Mouse (Mus musculus) lung, postnatal 36 days (tissue): ENCODE data around the gene Ppp1r26.
"Not testable (repeated sequence)": the region's sequence is repeated elsewhere in the genome, so short reads cannot be mapped to it uniquely, and the experiment has no call there.

Source experiments
- DNase-seq: peaks from one replicate; pipeline ENCODE4 v3.0.0; 2022; ENCODE audit warnings: mixed read lengths

The Ppp1r26 gene

GRCm38 (mm10) chr2:28446181-28446514, 452 bp upstream of the Ppp1r26 start:
- DNase-seq: no peak

- DNase-seq: no peak
Observed at GRCm38 (mm10) chr2:28447315-28447670, 693 bp downstream of the Ppp1r26 start.

- DNase-seq: no peak
Observed at GRCm38 (mm10) chr2:28451663-28452062, 5.1 kb downstream of the Ppp1r26 start.

- DNase-seq: no peak
Observed at GRCm38 (mm10) chr2:28453539-28453938, 6.9 kb downstream of the Ppp1r26 start.

- no peak for DNase-seq
Observed at GRCm38 (mm10) chr2:28456616-28457015, 10.0 kb downstream of the Ppp1r26 start.

GRCm38 (mm10) chr2:28463919-28464318, 17.3 kb downstream of the Ppp1r26 start:
- peak; percentile 91 for DNase-seq

- no peak for DNase-seq
Observed at GRCm38 (mm10) chr2:28464919-28465318, 18.3 kb downstream of the Ppp1r26 start.

GRCm38 (mm10) chr2:28465836-28466518, 19.4 kb downstream of the Ppp1r26 start, which contains the start of gene 1700007K13Rik:
TSS of gene 1700007K13Rik (minus strand) at chr2:28466332.
- peak; percentile 82 for DNase-seq

- DNase-seq: peak; percentile 88
Observed at GRCm38 (mm10) chr2:28467860-28468485, 21.4 kb downstream of the Ppp1r26 start, which contains the start of gene Mrps2. TSS of gene Mrps2 (plus strand) at chr2:28468066.

- no peak for DNase-seq
Observed at GRCm38 (mm10) chr2:28468486-28469225, 22.1 kb downstream of the Ppp1r26 start.

- no peak for DNase-seq
Observed at GRCm38 (mm10) chr2:28469461-28469860, 22.9 kb downstream of the Ppp1r26 start.

- DNase-seq: no peak
Observed at GRCm38 (mm10) chr2:28470591-28470990, 24.0 kb downstream of the Ppp1r26 start.

GRCm38 (mm10) chr2:28472011-28472410, 25.4 kb downstream of the Ppp1r26 start:
- not testable (repeated sequence) for DNase-seq

GRCm38 (mm10) chr2:28477993-28478392, 31.4 kb downstream of the Ppp1r26 start:
- DNase-seq: not testable (repeated sequence)

GRCm38 (mm10) chr2:28479208-28480204, 32.9 kb downstream of the Ppp1r26 start:
- no peak for DNase-seq

- DNase-seq: no peak
Observed at GRCm38 (mm10) chr2:28483861-28484260, 37.3 kb downstream of the Ppp1r26 start.

GRCm38 (mm10) chr2:28494521-28494920, 47.9 kb downstream of the Ppp1r26 start:
- no peak for DNase-seq

GRCm38 (mm10) chr2:28495207-28495756, 48.7 kb downstream of the Ppp1r26 start:
- peak; percentile 72 for DNase-seq

GRCm38 (mm10) chr2:28495801-28496595, 49.4 kb downstream of the Ppp1r26 start:
- DNase-seq: no peak

- DNase-seq: no peak
Observed at GRCm38 (mm10) chr2:28496671-28497070, 50.1 kb downstream of the Ppp1r26 start, which contains the start of gene Gbgt1. TSS of gene Gbgt1 (plus strand) at chr2:28496891.

GRCm38 (mm10) chr2:28497561-28497960, 51.0 kb downstream of the Ppp1r26 start:
- no peak for DNase-seq
